Mouse (Mus musculus) kidney, postnatal 36 days (tissue): ENCODE measurements around the gene Itgae.

Experiments used
- DNase-seq, 2 experiments: peaks; one replicate each; pipeline ENCODE4 v3.0.0; 2021 to 2022; ENCODE audit warnings: mixed read lengths in 2 of 2

The Itgae gene

GRCm38 (mm10) chr11:73090283-73090682, at the start of gene Itgae:
Gene Itgae, plus strand, starts transcription at chr11:73090583.
- DNase-seq = no peak

- DNase-seq = no peak
Observed at GRCm38 (mm10) chr11:73044229-73044755, 46.1 kb upstream of the Itgae start.

- no peak for DNase-seq
Observed at GRCm38 (mm10) chr11:73044789-73045188, 45.6 kb upstream of the Itgae start.

- DNase-seq = peak; percentile 97 to 98
Observed at GRCm38 (mm10) chr11:73047542-73047996, 42.8 kb upstream of the Itgae start, which contains the start of gene Ncbp3. Gene Ncbp3, plus strand, starts transcription at chr11:73047783.

- no peak for DNase-seq
Observed at GRCm38 (mm10) chr11:73048030-73048876, 42.1 kb upstream of the Itgae start.

GRCm38 (mm10) chr11:73049335-73049734, 41.0 kb upstream of the Itgae start:
- DNase-seq = peak; percentile 76 to 90

GRCm38 (mm10) chr11:73052795-73053194, 37.6 kb upstream of the Itgae start:
- no peak for DNase-seq

- no peak for DNase-seq
Observed at GRCm38 (mm10) chr11:73057701-73058100, 32.7 kb upstream of the Itgae start.

- no peak for DNase-seq
Observed at GRCm38 (mm10) chr11:73059630-73060029, 30.8 kb upstream of the Itgae start.

- DNase-seq = no peak
Observed at GRCm38 (mm10) chr11:73061413-73061812, 29.0 kb upstream of the Itgae start.

GRCm38 (mm10) chr11:73071839-73072238, 18.5 kb upstream of the Itgae start:
- peak; percentile 33 to 80 for DNase-seq

- no peak for DNase-seq
Observed at GRCm38 (mm10) chr11:73076295-73076694, 14.1 kb upstream of the Itgae start.

GRCm38 (mm10) chr11:73076733-73077132, 13.7 kb upstream of the Itgae start:
- DNase-seq = no peak

- DNase-seq = no peak
Observed at GRCm38 (mm10) chr11:73077211-73077720, 13.1 kb upstream of the Itgae start.

GRCm38 (mm10) chr11:73078615-73079014, 11.8 kb upstream of the Itgae start:
- no peak for DNase-seq

GRCm38 (mm10) chr11:73080306-73080705, 10.1 kb upstream of the Itgae start:
- DNase-seq = peak; percentile 50 to 65

- no peak for DNase-seq
Observed at GRCm38 (mm10) chr11:73084303-73084702, 6.1 kb upstream of the Itgae start.

GRCm38 (mm10) chr11:73084804-73085231, 5.6 kb upstream of the Itgae start:
- DNase-seq = peak; percentile 83 to 92

GRCm38 (mm10) chr11:73085391-73085790, 5.0 kb upstream of the Itgae start:
- DNase-seq = peak; percentile 56 to 57

- no peak for DNase-seq
Observed at GRCm38 (mm10) chr11:73087700-73088480, 2.5 kb upstream of the Itgae start.

- no peak for DNase-seq
Observed at GRCm38 (mm10) chr11:73090826-73091225, 443 bp downstream of the Itgae start.

GRCm38 (mm10) chr11:73092057-73092456, 1.7 kb downstream of the Itgae start:
- peak in 1 of 2 experiments; percentile 38 for DNase-seq

GRCm38 (mm10) chr11:73092877-73093276, 2.5 kb downstream of the Itgae start:
- no peak for DNase-seq
